Mouse (Mus musculus) heart, embryonic 12.5 days (tissue): ENCODE measurements around the gene Eif1b. TPM values are rescaled to one million over a fixed set of nuclear protein-coding genes. Genes with fewer than 3 reads are reported as not detected.

Experiments used
- polyA plus RNA-seq: library from polyadenylated mRNA; unstranded; fragments of >200 nt; fragmentation: Nextera tagmentation; extraction: Ambion mirVana; gene quantifications from 2 replicates; pipeline ENCODE4 v1.2.1, GENCODE M21; 2016

The Eif1b gene
- polyA plus RNA-seq, 1 experiment from 2014 or later: 153 TPM

Other genes with a start within 250 kb of the Eif1b start
- 0.95 and 1.1 TPM in 2 replicates for gene Myrip, start 190.7 kb upstream of the Eif1b start, polyA plus RNA-seq
- 0.14 and 0.37 TPM in 2 replicates for gene Entpd3, start 47.6 kb downstream of the Eif1b start, polyA plus RNA-seq
- gene Rpl14, start 79.2 kb downstream of the Eif1b start, polyA plus RNA-seq: 476 and 492 TPM in 2 replicates